Mouse (Mus musculus): Measurements from ENCODE around the gene Rmnd1.
"Not testable (repeated sequence)": the region's sequence is repeated elsewhere in the genome, so short reads cannot be mapped to it uniquely, and the experiment has no call there.

Rmnd1 gene

DNA sequence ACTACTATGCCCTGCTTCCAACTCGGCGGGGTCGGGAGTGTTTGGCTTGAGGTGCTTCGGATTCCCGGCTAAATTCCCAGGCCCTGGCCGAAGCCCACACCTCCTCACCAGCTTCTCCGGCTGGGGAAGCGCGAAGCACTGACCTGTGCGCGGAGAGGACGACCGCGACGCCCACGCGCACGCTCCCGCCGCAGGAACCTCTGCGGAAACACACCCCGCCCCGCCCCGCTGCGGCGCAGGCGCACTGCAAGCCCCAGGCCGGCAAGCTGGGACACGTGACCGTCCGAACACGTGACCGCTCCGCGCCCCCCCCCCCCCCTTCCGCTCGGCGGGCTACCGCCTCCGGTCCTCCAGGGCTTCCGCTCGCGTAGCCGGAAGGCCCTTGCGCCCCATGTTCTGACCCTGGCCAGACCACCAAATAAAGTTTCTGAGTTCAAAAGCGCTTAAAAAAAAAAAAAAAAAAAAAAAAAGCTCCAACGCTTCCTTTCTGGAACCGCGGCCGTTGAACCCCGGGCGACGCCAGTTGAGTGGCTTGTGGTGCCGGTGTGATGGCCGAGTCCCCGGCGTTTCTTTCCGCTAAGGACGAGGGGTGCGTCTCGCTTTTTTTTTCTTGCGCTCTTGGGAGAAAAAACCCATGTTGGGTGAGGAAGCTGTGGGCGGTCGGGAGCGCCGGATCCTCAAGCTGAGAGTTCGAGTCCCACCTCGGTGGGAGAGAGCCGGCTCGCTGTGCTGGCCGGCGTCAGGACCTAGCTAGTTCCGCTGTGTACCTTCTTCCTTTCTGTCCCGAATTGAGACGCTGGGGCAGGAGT, at the start of gene Rmnd1, which contains the start of gene Armt1:
Gene Rmnd1, minus strand, starts transcription at position 266 of the 809 bp plus-strand sequence.
Gene Armt1, plus strand, starts transcription at position 345 of the 809 bp plus-strand sequence.
- DNase-seq (ENCODE audit: low spot score in 2 of 2): peak; percentile 92 to 96

DNA sequence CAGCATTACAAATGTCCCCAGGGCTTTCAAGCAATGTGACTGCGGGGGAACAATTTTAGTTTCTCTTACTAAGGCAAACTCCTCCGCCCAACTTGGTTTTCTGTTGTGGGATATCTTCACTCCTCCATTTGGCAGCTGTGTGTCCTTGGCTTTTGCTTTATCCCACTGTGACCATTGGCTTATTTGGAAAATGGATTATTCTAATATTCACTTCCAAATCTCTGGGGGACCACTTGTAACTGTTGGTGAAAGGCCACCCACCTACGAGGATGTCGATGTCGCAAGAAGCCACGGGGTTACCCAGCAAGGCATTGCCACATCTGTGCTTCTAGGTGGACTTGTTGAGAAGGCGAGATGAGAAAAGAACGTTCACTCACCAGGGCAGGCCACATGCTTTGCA, 49.5 kb upstream of the Rmnd1 start:
- DNase-seq (ENCODE audit: low spot score in 2 of 2): no peak

DNA sequence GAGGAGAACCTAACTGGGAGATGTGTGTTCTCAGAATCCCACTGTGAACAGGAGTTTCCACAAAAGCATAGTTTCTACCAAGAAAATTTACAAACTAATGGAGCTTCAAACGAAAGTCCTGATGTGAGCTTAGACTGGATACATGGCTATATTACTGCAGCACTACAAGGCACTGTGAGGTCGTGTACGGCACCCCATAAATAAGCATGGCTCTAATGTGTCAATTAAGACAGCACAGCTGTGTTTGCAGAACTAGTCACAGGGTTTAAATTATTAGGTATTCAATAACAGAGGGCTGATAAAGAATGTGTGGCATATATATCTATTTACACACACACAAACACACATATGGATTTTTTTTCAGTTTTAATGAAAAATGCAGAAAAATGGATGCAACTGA, 48.7 kb upstream of the Rmnd1 start:
- DNase-seq (ENCODE audit: low spot score in 2 of 2): no peak

DNA sequence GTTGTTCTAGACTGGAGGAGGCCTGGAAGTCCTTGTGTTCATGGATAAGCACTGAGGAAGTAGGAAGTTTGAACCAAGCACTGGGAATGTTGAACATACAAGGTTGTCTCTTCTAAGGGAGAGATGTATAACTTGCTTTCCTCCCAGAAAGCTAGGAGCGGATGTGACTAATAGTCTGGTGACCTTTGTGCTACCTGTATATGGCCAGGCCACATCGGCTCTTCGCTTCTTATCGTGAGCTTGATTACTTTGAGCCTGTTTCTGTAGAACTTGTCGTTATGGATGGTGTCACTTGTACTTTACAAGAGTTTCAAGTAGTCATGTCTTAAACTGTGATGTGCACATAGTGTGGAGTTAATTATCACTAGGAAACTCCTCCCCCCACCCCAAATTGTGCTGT, 44.4 kb upstream of the Rmnd1 start:
- no peak for DNase-seq (ENCODE audit: low spot score in 2 of 2)

DNA sequence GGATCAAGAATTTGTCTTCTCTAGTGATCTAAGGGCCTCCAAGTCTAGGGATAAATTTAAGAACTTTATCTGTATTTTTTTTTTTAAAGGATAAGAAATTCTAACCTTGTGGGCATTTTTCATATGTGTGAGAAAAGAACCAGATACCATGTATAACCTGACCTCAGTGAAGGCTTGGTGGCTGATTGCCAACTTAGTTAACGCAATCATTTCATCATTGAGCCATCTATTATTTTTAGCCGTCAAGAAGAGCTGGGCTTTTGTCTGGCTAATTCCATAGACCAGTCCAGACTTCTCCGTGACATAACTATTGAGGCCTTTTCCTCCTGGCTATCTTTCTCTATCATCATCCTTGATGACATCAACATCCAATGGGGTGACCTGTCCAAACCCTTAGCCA, 43.2 kb upstream of the Rmnd1 start:
- DNase-seq (ENCODE audit: low spot score in 2 of 2): no peak

DNA sequence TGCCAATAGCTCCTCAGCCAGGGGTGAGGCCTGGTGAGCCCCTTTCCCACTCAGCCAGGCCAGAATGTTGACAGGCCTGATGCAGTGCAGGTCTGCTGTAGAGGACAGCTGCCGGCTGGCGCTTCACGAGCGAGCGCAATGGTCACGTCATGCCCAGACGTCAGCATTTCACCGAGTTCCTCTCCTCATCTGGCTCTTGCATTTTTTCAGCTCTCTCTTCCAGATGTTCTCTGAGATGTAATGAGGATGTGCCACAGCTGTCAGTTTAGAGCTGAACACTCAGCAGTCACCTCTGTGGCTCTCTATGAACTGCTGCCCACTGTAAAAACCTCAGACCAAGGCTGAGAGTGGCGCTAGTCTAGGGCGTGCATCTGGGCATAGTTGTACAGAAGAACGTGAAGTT, 41.4 kb upstream of the Rmnd1 start:
- DNase-seq (ENCODE audit: low spot score in 2 of 2): no peak

DNA sequence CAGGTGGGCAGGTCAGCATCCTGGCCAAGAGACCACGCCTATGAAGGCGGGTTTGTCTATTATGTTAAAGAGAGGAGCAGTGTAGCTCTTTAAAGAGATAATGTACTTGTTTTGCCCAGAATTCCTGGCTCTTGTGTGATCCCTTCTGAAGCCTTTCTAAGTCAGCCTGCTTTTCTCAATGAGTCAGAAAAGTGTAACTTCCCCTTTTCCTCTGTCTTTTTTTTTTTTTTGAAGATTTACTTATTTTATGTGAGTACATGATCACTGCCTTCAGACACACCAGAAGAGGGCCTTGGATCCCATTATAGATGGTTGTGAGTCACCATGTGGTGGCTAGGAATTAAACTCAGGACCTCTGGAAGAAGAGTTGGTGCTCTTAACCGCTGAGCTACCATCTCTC, 37.2 kb upstream of the Rmnd1 start:
- no peak for DNase-seq (ENCODE audit: low spot score in 2 of 2)

DNA sequence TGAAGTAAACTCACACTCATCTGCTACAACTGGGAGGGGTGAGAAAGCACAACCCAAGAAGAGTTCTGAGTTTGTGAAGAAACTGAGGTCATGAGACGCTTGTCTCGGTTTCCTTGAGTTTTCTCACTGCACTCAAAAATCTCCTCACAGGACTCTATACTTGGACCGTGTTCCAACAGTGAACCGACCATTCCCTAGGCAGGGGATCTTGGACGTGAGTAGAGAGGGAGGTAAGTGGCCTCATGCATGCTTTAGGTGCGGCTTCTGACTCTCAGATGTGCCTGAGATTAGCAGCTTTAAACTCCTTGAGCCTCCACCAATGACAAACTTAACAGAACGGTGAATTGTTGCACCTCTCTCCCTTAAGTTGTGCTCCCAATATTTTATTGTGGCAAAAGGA, 33.6 kb upstream of the Rmnd1 start:
- no peak for DNase-seq (ENCODE audit: low spot score in 2 of 2)

DNA sequence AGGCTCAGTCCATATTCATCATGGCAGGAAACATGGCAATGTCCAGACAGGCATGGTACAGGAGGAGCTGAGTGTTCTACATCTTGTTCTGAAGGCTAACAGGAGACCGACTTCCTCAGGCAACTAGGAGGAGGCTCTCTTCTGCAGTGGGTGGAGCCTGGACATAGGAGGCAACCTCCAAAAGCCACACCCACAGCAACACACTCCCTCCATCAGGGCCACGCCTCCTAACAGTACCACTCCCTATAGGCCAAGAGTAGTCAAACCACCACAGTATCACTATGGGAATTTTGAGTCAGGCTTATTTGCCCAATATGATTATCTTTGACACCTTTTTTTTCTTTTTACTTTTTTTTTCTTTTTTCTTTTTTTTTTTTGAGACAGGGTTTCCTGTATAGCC, 28.0 kb upstream of the Rmnd1 start:
- no peak for DNase-seq (ENCODE audit: low spot score in 2 of 2)

DNA sequence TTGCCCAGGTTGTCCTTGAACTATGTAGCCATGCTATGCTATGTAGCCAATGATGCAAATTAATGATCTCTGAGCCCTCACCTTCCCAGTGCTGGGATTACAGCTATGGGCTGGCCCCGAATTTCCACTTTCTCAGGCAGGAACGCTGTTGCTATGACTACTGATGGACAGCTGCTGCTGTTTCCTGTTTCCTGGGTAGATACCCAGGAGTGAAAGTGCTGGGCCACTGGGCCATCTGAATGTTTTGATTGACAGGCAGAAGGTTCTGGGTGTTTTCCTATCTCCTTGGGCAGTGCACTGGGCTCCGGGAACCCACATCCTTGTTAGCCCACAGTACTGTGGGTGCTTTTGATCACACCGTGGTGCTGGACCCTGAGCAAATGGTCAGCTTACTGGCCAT, 24.2 kb upstream of the Rmnd1 start:
- DNase-seq (ENCODE audit: low spot score in 2 of 2): no peak

DNA sequence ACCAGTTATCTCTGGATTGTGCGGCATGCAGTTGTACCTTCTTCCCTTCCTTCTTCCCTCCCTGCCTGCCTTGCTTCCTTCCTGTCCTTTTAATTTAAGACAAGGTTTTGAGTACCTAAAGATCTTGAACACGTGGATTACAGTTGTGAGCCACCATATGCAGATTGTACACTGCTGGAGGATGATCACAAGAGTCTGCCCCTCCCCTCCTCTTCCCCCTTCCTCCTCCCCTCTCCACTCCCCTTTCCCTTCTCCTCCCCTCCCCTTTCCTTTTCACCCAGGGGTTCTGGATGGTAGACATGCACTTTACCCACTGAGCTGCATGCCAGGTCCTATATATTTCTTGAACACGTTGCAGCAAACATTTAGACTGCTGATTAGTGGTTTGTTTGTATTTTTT, 3.2 kb upstream of the Rmnd1 start:
- DNase-seq (ENCODE audit: low spot score in 2 of 2): no peak

DNA sequence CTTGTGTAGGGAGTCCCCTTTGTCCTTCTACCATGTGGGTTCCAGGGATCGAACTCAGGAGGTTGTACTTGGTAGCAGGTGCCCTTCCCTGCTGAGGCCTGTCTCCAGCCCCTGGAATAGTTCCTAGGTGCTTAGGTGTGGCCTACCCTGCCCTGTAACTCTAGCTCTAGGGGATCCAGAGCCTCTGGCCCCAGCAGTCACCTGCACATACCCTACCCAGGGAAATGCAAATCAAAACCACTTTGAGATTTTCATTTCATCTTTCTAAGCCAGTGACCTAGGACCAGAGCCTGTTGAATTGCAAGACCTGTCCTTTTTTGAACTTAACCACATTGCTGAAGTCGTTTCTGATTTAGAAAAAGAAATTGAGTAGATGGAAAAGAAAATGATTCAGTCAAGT, 1.7 kb upstream of the Rmnd1 start:
- DNase-seq (ENCODE audit: low spot score in 2 of 2): not testable (repeated sequence)

DNA sequence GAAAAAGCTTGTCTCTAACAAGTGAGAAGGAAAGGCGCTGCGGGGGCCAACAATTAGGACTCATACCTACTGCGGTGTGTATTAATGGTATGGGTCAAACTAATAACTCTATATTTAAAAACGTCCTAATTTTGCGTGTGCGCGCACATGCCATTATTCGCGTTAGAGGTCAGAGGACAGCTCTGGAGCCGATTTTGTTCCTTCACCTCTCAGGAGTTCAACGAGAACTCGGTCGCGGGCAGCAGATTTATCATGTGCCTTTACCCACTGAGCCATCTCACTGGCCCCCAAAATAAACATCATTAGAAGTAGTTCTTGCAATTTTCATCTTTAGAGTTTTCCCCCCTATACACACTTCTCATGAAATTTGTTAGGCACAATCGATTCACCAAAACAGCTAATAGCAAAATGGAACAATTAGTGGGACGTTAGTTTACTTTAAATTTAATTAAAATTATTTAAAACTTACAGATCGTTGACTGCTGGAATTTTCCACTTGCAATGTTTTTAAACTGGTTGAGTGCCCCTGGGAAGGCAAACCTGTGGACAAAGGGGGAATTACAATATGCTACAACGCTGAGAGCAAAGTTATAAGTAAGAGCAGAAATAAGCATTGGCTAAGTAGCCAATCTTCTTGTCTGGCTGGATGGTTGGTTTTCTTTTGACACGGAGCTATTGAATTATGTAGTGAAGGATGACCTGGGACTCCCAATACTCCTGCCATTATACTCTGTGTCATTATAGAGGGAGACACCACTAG, 988 bp upstream of the Rmnd1 start:
- no peak for DNase-seq (ENCODE audit: low spot score in 2 of 2)

DNA sequence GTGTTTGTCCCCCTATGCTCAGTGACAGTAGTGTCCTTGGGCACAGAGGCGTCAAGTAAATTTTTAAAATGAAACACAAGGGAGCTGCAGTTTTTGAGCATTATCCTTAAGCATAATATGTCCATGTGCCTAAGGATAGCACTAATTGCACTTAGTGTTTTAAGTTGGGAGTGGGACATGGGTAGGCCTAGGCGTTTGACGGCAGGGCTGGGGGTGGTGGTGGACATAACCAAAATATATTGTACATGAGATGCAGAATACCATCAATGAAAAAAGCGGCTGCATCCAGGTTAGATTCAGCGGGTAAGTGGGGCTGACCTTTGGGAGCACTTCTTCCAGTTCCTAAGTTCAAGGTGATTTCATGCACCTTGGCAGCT, 454 bp downstream of the Rmnd1 start:
- DNase-seq (ENCODE audit: low spot score in 2 of 2): no peak

DNA sequence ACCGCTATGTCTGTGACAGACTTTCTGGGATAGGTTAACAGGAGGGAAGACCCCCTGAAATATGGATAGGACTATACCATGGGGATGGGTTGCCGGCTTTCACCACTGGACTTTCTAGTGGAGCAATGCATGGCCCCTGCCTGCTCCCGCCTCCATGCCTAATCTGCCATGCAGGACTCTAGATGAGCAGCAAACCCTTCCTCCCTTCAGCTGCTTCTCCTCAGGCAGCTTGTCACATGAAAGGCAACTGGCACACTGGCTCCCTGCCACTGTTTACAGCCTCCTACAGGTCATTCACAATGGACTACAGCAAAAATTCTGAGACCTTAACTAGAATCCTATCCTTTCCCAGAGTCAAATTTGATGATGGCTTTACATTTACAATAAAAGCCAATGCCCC, 1.4 kb downstream of the Rmnd1 start:
- DNase-seq (ENCODE audit: low spot score in 2 of 2): no peak

DNA sequence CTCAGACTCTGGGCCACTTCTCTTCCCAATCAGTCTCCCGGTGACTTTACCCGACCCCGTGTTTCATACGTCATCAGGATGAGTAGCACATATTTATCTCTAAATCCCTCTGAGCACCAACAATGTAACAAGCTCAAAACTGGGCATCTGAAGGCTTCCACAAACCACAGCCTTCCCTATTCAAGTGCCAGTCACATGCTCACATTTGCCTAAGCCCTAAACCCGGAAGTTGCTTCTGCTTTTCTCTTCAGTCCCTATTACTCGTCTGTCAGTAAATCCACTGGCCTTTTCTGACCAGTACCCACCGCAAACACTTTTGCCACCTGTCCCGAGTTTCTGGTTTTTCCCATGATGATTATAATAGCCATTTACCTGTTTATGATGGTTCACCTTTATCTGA, 1.8 kb downstream of the Rmnd1 start:
- no peak for DNase-seq (ENCODE audit: low spot score in 2 of 2)

DNA sequence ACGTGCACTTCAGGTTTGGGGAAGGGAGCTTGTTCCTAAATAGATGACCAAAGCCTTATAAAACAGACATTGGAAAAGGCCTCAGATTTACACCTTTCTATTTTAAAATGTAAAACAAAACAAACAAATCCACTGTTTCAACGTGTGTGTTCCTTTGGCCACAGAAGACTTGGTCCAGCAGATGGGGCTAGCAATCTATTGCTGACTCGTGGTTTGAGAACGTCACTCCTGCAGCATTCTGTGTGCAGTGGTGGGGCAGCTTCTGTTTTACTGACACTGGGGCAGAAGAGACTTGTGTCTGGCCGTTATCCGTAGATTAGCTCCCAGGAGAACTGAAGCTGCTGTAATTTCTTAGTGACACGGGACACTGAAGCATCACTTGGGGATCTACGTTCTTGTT, 6.9 kb downstream of the Rmnd1 start:
- DNase-seq (ENCODE audit: low spot score in 2 of 2): no peak

DNA sequence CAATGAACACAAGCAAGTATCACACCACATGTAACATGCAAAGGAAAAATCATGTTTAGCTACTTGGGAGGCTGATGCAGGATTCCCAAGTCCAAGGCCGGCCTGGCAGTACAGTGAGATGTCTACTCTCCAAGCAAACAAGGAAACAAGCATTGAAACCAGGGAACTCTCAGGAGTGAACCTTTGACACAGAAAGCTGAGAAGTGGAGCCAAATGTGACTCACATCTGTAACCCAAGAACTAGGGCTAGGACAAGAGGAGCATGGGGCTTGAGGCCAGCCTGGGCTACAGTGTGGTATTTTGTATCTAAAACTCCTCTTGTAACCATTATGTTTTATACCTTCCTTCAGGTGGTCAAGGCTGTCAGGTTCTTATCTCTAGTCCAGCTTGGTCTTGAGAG, 25.0 kb downstream of the Rmnd1 start:
- no peak for DNase-seq (ENCODE audit: low spot score in 2 of 2)

DNA sequence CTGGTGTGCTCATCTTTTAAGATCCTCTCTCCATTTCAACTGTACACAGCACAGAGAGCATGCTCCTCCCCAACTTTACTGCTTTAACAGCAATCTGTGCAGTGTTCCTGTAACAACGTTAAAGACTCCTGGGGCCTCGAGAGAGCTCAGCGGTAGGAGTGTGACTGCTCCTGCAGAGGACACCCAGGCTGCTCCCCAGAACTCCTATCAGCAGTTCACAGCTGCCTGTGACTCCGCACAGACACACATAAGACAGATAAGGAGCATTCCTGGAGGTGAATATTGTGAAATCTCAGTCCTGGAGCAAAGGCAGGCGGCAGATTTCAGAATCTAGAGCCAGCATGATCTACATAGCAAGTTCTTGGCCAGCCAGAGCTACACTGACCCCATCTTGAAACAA, 26.7 kb downstream of the Rmnd1 start:
- no peak for DNase-seq (ENCODE audit: low spot score in 2 of 2)

DNA sequence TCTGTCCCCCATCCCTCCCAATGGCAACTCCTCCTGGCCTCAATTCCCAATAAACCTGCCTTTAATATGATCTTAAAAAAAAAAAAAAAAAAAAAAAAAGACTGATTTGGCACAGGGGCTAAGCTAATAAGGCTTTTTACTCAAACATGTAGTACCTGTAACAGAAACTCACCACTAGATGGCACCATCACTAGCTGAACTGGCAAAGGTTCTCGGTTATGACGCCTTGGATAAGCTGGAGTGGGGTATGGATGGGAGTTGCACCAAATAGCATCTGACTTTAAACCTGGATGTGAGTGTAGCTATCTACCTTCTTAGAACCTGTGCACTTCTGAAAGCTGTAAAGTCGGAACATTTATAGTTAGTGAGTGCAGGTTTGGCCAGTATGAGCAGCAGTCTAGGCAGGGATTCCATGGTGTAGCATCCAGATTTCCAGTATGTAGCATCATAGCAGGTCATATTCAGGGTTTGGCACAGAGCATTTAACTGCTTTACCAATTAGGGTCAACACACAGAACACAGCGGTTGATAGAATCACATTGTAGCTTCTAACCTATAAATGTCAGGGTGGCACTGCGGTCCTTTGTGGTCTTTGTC, 27.2 kb downstream of the Rmnd1 start:
- DNase-seq (ENCODE audit: low spot score in 2 of 2): peak; percentile 44 to 48

DNA sequence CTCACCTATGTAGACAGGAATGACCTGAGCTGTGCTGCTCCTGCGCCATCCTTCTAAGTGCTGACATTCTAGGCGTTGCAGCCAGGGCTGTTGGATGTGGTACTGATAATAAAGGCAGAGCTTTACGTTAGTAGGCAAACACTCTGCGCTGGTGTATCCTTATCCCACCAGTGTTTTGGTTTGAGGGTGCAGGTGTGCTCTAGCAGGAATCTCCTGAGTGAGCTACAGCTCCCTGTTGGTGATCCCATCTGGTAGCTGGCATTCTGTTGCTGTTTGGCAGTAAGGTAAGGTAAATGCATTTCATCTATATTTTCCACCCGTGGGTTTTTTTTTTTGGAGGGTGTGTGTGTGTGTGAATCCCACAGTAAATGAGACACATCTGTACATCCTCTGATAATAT, 34.1 kb downstream of the Rmnd1 start:
- no peak for DNase-seq (ENCODE audit: low spot score in 2 of 2)

DNA sequence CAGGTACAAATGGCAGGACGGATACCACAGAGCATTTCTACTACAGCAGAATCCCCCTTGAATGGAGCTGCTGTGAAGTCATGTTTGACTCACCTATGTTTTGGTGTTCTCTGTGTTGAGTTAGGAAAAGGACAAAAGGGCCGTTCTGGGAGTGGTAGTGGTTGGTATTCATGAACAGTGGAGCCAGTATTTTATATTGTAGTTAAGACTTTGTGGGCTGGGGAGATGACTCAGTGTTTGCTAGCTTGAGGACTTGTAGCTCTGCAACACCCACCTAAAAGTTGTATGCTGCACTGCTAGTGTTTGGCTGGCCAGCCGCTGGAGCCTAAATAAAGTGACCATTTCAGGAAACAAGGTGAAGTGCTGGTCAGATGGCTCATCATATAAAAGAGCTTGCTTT, 36.9 kb downstream of the Rmnd1 start:
- DNase-seq (ENCODE audit: low spot score in 2 of 2): peak; percentile 39 to 46

DNA sequence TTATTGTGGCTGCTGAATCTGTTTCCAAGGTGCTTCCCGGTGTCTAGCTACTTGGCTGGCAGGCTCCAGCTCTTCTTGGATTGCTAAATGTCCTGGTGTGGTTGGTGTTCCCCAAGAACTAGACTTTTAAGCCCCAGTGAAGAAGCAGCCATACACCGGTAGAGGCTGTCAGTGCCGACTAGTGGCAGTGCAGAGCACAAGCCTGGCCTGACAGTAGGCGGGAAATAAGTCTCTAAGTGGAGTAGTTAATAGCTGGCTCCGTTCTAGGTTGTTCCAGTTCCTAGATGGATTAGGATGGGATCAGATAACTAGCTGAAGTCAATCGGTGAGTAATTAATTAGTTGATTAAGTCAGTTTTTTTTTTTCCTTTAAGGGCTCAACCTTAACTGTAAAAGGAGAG, 40.3 kb downstream of the Rmnd1 start:
- DNase-seq (ENCODE audit: low spot score in 2 of 2): peak in 1 of 2 experiments; percentile 50
